Comparison of ENCODE assay signal across 21 mouse cellular contexts in genomic region chr4:46028224-46028623, GRCm38 (mm10). TPM values are rescaled to one million over a fixed set of nuclear protein-coding genes. Genes with fewer than 3 reads are reported as not detected.
DNase-seq lines count a peak whose midpoint lies in the region; ATAC-seq lines count a peak whose summit lies in the region.
"Had no signal": no experiment of that assay in that cellular context is flagged by ENCODE, and none has a peak within 500 bp of the region (broad histone marks: within the 10 kb centered on the region; RNA-seq: fewer than 3 reads in every experiment).

No protein-coding gene starts in this region.

- WGBS in heart, embryonic 12.5 days: 67% methylated on average over 6 of the region's 6 CpGs
- 67% methylated on average over 6 of the region's 6 CpGs for WGBS in heart, embryonic 11.5 days (ENCODE audit: insufficient replicate concordance)
- 78% methylated on average over 6 of the region's 6 CpGs for WGBS in limb, embryonic 12.5 days
- WGBS in limb, embryonic 10.5 days: 80% methylated on average over 6 of the region's 6 CpGs
- WGBS in heart, embryonic 15.5 days: 62% methylated on average over 6 of the region's 6 CpGs
- WGBS in embryonic facial prominence, embryonic 10.5 days: 86% methylated on average over 6 of the region's 6 CpGs

- peaks cover 32% of the 10 kb centered on the region for H3K4me1 ChIP-seq in heart, embryonic 12.5 days (replicated peaks)
- H3K4me1 ChIP-seq in heart, embryonic 11.5 days (ENCODE audit: control insufficient read depth, insufficient read depth, low read length): peaks cover 14% of the 10 kb centered on the region
- peaks cover 2% of the 10 kb centered on the region; the same call in 1 of the 2 replicates for H3K4me1 ChIP-seq in limb, embryonic 12.5 days (replicated peaks)
- H3K4me1 ChIP-seq in limb, embryonic 10.5 days: peaks cover 7% of the 10 kb centered on the region
- peaks cover 14% of the 10 kb centered on the region for H3K4me1 ChIP-seq in heart, embryonic 15.5 days (replicated peaks)
- no peaks in the 10 kb centered on the region for H3K4me1 ChIP-seq in embryonic facial prominence, embryonic 10.5 days

- no peak for ATAC-seq in heart, embryonic 12.5 days (ENCODE audit: insufficient number of reproducible peaks, low FRiP score)
- ATAC-seq in heart, embryonic 11.5 days (replicated peaks; ENCODE audit: insufficient number of reproducible peaks, low FRiP score, low TSS enrichment): no peak
- no peak for ATAC-seq in limb, embryonic 12.5 days (ENCODE audit: insufficient number of reproducible peaks, insufficient read depth, low FRiP score, low TSS enrichment, low read depth)
- no peak for ATAC-seq in heart, embryonic 15.5 days (replicated peaks; ENCODE audit: insufficient number of reproducible peaks, insufficient read depth, low FRiP score, low read depth)
- ATAC-seq: activated CD4-positive, CD25-positive, alpha-beta regulatory T cell, adult 4 months; forebrain, embryonic 16.5 days; hindbrain, embryonic 16.5 days; intestine, embryonic 16.5 days; lung, postnatal 0 days had no signal

- H3K27ac ChIP-seq in heart, embryonic 12.5 days (ENCODE audit: poor library complexity, severe bottlenecking): 0 out of 2 replicates have a peak overlapping the region, but pooled peaks have one; percentile 16
- no peak overlapping the region for H3K27ac ChIP-seq in heart, embryonic 11.5 days (ENCODE audit: low read depth, low read length)
- 0 out of 2 replicates have a peak overlapping the region, but pooled peaks have one; percentile 4 for H3K27ac ChIP-seq in limb, embryonic 12.5 days
- no peak overlapping the region for H3K27ac ChIP-seq in limb, embryonic 10.5 days
- H3K27ac ChIP-seq in heart, embryonic 15.5 days: peak overlapping the region; percentile 9; the same call in 1 of the 2 replicates
- H3K27ac ChIP-seq in embryonic facial prominence, embryonic 10.5 days (replicated peaks): no peak overlapping the region
- H3K27ac ChIP-seq: embryonic facial prominence, embryonic 15.5 days; limb, embryonic 13.5 days; liver, embryonic 14.5 days had no signal

- no peaks in the 10 kb centered on the region; the same call in 1 of the 2 replicates for H3K36me3 ChIP-seq in heart, embryonic 12.5 days
- H3K36me3 ChIP-seq in heart, embryonic 11.5 days (ENCODE audit: control insufficient read depth, insufficient read depth, low read length): no peaks in the 10 kb centered on the region
- no peaks in the 10 kb centered on the region for H3K36me3 ChIP-seq in limb, embryonic 12.5 days
- no peaks in the 10 kb centered on the region for H3K36me3 ChIP-seq in limb, embryonic 10.5 days
- H3K36me3 ChIP-seq in heart, embryonic 15.5 days: no peaks in the 10 kb centered on the region
- H3K36me3 ChIP-seq in embryonic facial prominence, embryonic 10.5 days (replicated peaks): no peaks in the 10 kb centered on the region
- H3K36me3 ChIP-seq: embryonic facial prominence, embryonic 15.5 days; limb, embryonic 13.5 days had no signal

- H3K9me3 ChIP-seq in heart, embryonic 12.5 days (replicated peaks): no peaks in the 10 kb centered on the region
- no peaks in the 10 kb centered on the region for H3K9me3 ChIP-seq in heart, embryonic 11.5 days (replicated peaks; ENCODE audit: control insufficient read depth, low read length)
- H3K9me3 ChIP-seq in limb, embryonic 12.5 days: no peaks in the 10 kb centered on the region
- no peaks in the 10 kb centered on the region for H3K9me3 ChIP-seq in limb, embryonic 10.5 days (replicated peaks)
- H3K9me3 ChIP-seq in heart, embryonic 15.5 days (replicated peaks): no peaks in the 10 kb centered on the region
- H3K9me3 ChIP-seq in embryonic facial prominence, embryonic 10.5 days: no peaks in the 10 kb centered on the region
- H3K9me3 ChIP-seq: embryonic facial prominence, embryonic 15.5 days; limb, embryonic 13.5 days had no signal

- no peak overlapping the region for H3K4me2 ChIP-seq in heart, embryonic 12.5 days
- no peak overlapping the region for H3K4me2 ChIP-seq in heart, embryonic 11.5 days
- no peak overlapping the region for H3K4me2 ChIP-seq in limb, embryonic 12.5 days
- no peak overlapping the region for H3K4me2 ChIP-seq in heart, embryonic 15.5 days
- H3K4me2 ChIP-seq: embryonic facial prominence, embryonic 15.5 days; limb, embryonic 13.5 days had no signal

- H3K27me3 ChIP-seq in heart, embryonic 12.5 days (replicated peaks): no peaks in the 10 kb centered on the region
- H3K27me3 ChIP-seq in heart, embryonic 11.5 days (ENCODE audit: control insufficient read depth, insufficient read depth, low read length): no peaks in the 10 kb centered on the region
- peaks cover 2% of the 10 kb centered on the region for H3K27me3 ChIP-seq in limb, embryonic 12.5 days
- 0 out of 2 replicates have a peak, but pooled peaks cover 5% of the 10 kb centered on the region for H3K27me3 ChIP-seq in limb, embryonic 10.5 days (ENCODE audit: low read depth, poor library complexity, severe bottlenecking)
- no peaks in the 10 kb centered on the region for H3K27me3 ChIP-seq in heart, embryonic 15.5 days
- no peaks in the 10 kb centered on the region for H3K27me3 ChIP-seq in embryonic facial prominence, embryonic 10.5 days (replicated peaks; ENCODE audit: low read depth, poor library complexity, severe bottlenecking)
- H3K27me3 ChIP-seq: embryonic facial prominence, embryonic 15.5 days had no signal

- H3K9ac ChIP-seq in heart, embryonic 12.5 days: no peak overlapping the region
- H3K9ac ChIP-seq in heart, embryonic 11.5 days (ENCODE audit: low read depth, low read length): no peak overlapping the region
- no peak overlapping the region for H3K9ac ChIP-seq in limb, embryonic 12.5 days (replicated peaks)
- H3K9ac ChIP-seq in heart, embryonic 15.5 days: no peak overlapping the region
- H3K9ac ChIP-seq: embryonic facial prominence, embryonic 15.5 days; limb, embryonic 13.5 days; liver, embryonic 14.5 days had no signal

- no peak overlapping the region for H3K4me3 ChIP-seq in heart, embryonic 12.5 days
- H3K4me3 ChIP-seq in heart, embryonic 11.5 days (ENCODE audit: low read depth, low read length): no peak overlapping the region
- no peak overlapping the region for H3K4me3 ChIP-seq in limb, embryonic 12.5 days (replicated peaks)
- no peak overlapping the region for H3K4me3 ChIP-seq in limb, embryonic 10.5 days
- H3K4me3 ChIP-seq in heart, embryonic 15.5 days: no peak overlapping the region
- H3K4me3 ChIP-seq in embryonic facial prominence, embryonic 10.5 days: no peak overlapping the region
- H3K4me3 ChIP-seq: embryonic facial prominence, embryonic 15.5 days; limb, embryonic 13.5 days had no signal

- no peak for DNase-seq in limb, embryonic 10.5 days (ENCODE audit: low spot score)
- peak; percentile 42 for DNase-seq in heart, postnatal 4 days
- no peak for DNase-seq in embryonic facial prominence, embryonic 10.5 days (ENCODE audit: low spot score)
- DNase-seq: adrenal gland, postnatal 10 days; cerebellum, adult 9-11 months; midbrain, embryonic 14.5 days; right cerebral cortex, postnatal 14 days; spleen, adult 18-20 months; thymus, postnatal 25 days had no signal

RNA-seq across cellular contexts. Expression of gene Tmod1, which starts 10.5 kb away (rescaled TPM):
- 195 and 203 TPM in 2 replicates for polyA plus RNA-seq in heart, embryonic 12.5 days (2016; fragmentation: Nextera tagmentation; extraction: Ambion mirVana)
- 203 and 215 TPM in 2 replicates for polyA plus RNA-seq in heart, embryonic 11.5 days (2014; fragmentation: Nextera tagmentation; extraction: Ambion mirVana)
- 4.8 and 5.1 TPM in 2 replicates for polyA plus RNA-seq in limb, embryonic 12.5 days (2016; fragmentation: Nextera tagmentation; extraction: Ambion mirVana)
- polyA plus RNA-seq in limb, embryonic 10.5 days (2016; fragmentation: Nextera tagmentation; extraction: Ambion mirVana): 2.0 TPM in 2 replicates
- polyA plus RNA-seq in heart, embryonic 15.5 days (2015; fragmentation: Nextera tagmentation; extraction: Ambion mirVana): 170 and 195 TPM in 2 replicates
- total RNA-seq in heart, postnatal 4 days (2021): 100 to 1,000 TPM; 278 to 282 TPM
- polyA plus RNA-seq in embryonic facial prominence, embryonic 10.5 days (2016; fragmentation: Nextera tagmentation; extraction: Ambion mirVana): 2.8 and 3.0 TPM in 2 replicates

Comparison
In these comparisons a context has a peak if more than half of its experiments do, and no peak if none do; other contexts are left out.
1. H3K27ac ChIP-seq: peak in heart, embryonic 12.5 days (single experiment), limb, embryonic 12.5 days (single experiment) and heart, embryonic 15.5 days (single experiment); none in heart, embryonic 11.5 days (single experiment), limb, embryonic 10.5 days (single experiment) and embryonic facial prominence, embryonic 10.5 days (single experiment).
2. RNA of gene Tmod1, which starts 10.5 kb away (polyA plus RNA-seq): 203 to 215 TPM in heart, embryonic 11.5 days, 195 to 203 TPM in heart, embryonic 12.5 days and 170 to 195 TPM in heart, embryonic 15.5 days; 4.8 to 5.1 TPM in limb, embryonic 12.5 days, 2.8 to 3.0 TPM in embryonic facial prominence, embryonic 10.5 days and 2.0 TPM in limb, embryonic 10.5 days; every median in the first group is over 10 times any median in the second.